Mouse (Mus musculus) CH12F3 (cell line): ENCODE results near the gene Tmem217.
"Not testable (repeated sequence)": the region's sequence is repeated elsewhere in the genome, so short reads cannot be mapped to it uniquely, and the experiment has no call there.

ENCODE experiments used
- in situ Hi-C: fragments of 300-500 bp; cut with MboI; formaldehyde crosslinking; loops from 2 replicates; pipeline ENCODE4 v1.14.3; 2020; ENCODE audit warnings: low sequenced_read_pairs

Tmem217 gene

GRCm38 (mm10) chr17:29508927-29509608 is 43.1 kb downstream of the Tmem217 start:
- in situ Hi-C loops: no loop called here

GRCm38 (mm10) chr17:29503700-29504099 is 48.5 kb downstream of the Tmem217 start:
- in situ Hi-C loops: no loop called here

DNA sequence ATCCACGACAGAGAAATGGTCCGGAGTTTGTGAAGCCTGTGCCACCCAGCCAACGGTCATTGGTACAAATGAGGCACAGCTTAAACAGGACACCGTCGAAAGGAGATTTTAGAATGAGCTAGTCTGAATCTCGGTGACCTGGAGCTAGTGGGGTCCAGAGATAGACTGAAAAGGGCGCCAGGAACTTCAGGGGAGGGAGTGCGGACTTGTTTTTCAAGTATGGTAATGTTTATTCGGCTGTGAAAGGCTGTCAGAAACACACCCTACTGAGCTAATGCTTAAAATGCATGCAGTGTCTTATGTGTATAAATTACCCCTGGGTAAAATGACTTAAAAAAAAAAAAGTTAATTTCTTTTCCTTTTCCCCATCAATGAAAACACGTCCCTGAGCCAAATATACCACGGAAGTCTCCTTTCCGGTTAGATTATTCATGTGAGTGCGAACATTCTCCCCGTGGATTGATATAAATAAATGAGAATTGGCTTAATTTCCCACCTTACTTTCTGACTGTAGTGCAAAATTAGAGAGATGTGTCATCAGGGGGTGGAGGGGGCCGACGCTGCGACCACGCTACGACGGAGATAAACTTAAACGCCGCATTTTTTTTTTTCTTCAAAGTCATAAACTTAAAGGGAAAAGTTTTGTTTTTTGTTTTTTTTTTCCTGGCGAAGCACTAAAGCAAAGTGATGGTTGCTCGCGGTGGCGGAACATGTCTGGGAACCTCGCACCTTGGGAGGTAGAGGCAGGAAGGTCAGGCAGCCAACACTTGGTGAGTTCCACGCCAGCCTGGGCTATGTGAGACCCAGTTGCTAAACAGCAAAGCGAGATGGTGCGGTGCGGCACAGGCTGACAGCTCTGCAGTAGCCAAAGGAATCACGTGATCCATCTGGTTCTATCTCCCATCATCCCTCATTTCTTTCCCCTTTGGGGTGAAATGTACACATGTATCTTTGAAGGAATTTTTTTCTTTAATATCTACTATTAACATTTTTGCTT is 49.2 kb downstream of the Tmem217 start:
- in situ Hi-C loops: no loop called here

DNA sequence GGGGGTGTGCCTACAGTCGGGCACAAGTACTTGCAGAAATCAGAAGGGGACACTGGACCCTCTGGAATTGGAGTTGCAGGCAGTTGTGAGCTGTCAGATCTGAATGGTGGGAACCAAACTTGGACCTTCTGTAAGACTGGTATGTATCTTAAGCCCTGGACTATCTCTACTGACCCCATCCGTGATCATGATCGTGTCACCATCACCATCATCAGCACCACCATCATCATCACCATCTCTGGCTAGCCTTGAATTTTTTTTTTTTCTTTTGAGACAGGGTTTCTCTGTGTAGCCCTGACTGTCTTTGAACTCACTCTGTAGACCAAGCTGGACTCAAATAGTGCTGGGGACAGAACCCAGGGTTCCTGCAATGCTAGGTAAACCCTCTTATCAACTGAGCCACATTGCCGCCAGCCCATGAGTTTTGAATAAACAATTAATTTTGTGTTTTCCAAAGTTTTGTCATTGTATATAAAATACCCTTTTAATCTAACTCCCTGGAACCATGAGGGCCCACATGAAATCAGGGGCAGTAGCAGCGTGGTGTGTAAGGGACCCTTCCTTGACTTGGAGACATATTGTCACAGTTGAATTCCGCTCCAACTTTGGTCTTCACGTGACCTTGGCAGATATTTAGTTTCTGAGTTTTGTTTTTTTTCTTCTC is 50.0 kb downstream of the Tmem217 start:
- in situ Hi-C loops: no loop called here

DNA sequence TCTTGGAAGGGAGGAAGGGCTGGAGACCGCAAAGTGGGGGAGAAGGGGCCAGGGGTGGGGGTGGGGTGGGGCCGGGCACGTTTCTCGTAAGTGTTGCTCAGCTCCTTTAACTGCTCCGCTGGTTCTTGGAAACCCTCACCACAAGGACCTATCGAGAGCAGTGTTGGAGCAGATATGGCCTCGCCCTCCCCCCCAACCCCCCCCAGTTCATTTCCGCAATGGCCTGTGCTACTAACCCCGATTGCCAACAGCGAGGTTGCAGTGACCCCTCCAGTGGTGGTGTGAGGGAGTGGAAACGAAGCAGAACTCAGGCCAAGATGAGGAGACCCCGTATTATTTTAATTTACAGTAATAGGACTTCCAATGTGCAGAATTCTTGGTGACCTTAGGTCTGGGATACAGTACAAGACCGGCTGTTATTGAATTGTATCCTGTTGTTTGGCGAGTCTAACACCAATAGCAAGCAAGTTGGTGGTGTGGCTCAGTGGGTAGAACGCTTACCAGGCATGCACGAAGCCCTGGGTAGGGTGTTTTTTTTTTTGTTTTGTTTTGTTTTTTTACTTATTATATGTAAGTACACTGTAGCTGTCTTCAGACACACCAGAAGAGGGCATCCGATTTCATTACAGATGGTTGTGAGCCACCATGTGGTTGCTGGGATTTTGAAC is 51.2 kb downstream of the Tmem217 start:
- in situ Hi-C loops: no loop called here

DNA sequence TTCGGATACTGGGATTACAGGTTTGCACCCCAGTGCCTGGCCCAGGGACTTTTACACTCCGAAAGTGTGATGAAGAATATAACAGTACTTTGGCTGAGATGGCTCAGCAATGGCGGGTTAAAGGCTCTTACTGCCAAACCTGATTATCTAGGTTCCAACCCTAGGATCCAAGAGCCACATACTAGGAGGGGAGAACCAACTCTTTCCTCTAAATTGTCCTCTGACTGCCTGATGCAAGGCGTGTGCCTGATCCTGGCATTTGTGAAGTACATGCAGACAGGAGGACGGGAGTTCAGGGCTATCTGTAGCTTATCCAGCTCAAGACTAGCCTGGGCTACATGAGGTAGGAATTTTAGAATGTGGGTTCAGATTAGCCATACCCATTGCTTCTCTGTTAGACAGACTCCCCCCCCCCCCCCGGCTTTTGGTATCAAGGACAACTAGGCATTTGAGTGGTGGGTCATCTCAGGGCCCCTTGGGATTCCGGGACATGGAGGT is 51.9 kb downstream of the Tmem217 start:
- in situ Hi-C loops: no loop called here

DNA sequence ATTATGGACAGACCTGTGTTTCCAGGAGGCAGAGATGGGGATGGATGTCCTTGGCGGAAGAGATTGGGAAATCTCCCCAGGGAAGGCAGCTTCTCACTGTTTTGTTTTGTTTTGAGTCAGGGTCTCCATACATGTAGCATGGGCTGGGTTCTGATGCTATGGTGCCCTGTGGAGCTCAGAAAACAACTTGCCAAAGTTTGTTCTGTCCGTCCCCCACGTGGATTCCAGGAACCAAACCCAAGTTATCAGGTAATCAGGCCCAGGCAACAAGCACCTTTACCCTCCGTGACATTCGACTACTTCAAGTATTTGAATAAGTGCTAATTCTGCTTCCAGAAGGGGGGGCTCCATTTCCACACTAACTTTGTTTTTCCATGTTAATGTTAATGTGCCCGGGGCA is 52.7 kb downstream of the Tmem217 start:
- in situ Hi-C loops: no loop called here

- in situ Hi-C loops: not testable (repeated sequence)
These were observed 53.2 kb downstream of the Tmem217 start for GRCm38 (mm10) chr17:29498952-29499351.

- in situ Hi-C loops: no loop called here
These were observed 54.2 kb downstream of the Tmem217 start for GRCm38 (mm10) chr17:29498028-29498427.

GRCm38 (mm10) chr17:29497481-29497880 is 54.7 kb downstream of the Tmem217 start:
- in situ Hi-C loops: not testable (repeated sequence)

GRCm38 (mm10) chr17:29497071-29497354 is 55.2 kb downstream of the Tmem217 start:
- in situ Hi-C loops: no loop called here

GRCm38 (mm10) chr17:29496211-29497070 is 55.7 kb downstream of the Tmem217 start:
- in situ Hi-C loops: no loop called here

DNA sequence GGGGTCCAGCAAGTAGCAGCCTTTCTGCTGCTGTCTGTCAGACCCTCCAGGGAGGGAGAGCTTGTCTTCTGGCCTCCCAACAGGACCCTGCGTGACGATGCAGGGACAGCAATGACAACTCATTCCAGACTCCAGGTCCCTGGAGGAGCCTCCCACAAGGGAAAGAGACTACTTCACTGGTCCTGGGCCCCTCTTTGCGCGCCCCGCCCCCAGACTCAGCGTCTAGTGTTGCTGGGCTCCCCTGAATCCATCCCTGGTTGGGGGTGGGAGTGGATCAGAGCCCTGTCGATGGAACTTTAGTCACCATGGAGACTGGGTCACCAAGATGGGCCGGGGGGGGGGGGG is 57.5 kb downstream of the Tmem217 start:
- in situ Hi-C loops: loop anchor here (5.0 kb wide), 1 partner anchor 97 kb away; no protein-coding TSS in a partner anchor

DNA sequence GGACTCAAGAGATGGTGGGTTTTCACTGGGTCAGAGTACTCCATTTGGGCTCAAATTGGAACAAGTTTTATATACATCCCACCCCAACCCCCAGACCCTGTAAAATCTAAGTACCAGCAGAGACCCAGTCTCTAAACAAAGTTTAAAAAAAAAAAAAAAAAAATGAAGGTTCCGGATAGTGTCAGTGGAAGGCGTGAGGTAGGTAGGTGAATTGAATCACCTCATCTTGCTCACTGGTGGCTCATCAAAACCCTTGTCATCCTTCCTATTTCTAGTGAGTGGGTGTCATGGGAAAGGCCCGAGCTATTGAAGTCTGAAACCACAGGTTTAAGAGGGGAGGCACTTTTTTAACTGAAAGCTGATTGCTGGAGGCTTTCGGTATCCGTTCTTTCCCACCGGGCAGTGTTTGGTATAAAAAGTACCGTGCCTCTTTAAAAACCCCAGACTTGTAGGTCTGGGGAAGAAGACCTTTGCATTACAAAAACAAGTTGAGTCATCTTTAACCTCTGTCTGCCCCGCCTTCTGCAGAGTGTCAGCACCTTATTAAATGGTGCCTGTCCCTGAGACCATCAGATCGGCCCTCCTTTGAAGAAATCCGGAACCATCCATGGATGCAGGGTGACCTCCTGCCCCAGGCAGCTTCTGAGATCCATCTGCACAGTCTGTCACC is 58.0 kb downstream of the Tmem217 start:
- in situ Hi-C loops: loop anchor here (5.0 kb wide), 1 partner anchor 97 kb away; no protein-coding TSS in a partner anchor

- in situ Hi-C loops: loop anchor here (5.0 kb wide), 1 partner anchor 96 kb away; no protein-coding TSS in a partner anchor
These were observed 58.7 kb downstream of the Tmem217 start for GRCm38 (mm10) chr17:29493461-29493980.

DNA sequence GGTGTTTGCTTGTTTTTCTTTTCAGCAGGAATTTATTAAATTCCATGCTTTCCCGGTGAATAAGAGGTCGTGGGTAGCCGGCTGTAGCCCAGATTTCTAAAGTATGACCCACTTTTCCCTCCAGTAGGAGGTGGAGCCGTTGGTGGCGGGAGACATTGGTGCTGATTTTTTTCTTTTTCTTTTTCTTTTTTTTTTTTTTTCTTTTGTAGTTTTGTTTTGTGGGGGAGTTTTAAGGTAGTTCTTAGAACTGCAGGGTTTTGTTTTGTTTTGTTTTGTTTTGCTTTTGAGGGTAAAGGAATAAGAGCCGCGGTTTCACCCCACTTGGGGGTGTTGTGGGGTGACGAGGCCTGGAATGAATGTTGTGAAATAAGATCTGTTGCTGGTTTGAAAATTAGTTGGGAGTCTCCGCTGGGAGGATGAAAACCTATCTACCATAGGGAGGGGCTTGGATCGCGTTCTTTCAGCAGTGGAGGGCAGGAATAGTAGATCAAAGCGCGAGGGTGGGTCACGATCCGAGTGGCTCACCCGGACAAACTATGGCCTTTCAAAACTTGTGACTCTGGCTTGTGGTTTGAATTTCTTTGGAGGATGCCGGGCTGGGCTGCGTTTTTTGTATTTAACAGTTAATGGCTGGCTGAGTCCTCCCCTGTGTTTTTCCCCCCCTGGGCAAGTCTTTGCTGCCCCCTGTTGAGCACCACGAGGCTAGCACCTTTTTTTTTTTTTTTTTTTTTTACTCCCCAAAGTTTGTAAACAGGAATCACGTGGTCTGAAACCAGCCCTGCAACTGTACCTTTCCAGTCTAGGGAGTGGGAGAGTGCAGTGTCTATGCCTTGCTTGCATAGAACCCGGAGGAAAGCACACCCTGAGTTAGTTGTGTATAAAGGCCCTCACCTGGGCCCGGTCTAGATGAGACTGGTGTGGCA is 59.7 kb downstream of the Tmem217 start:
- in situ Hi-C loops: loop anchor here (5.0 kb wide), 1 partner anchor 95 kb away; no protein-coding TSS in a partner anchor

- in situ Hi-C loops: loop anchor here (5.0 kb wide), 1 partner anchor 94 kb away; no protein-coding TSS in a partner anchor
These were observed 60.5 kb downstream of the Tmem217 start for GRCm38 (mm10) chr17:29491591-29492268.
